11 mouse cellular contexts compared by ENCODE assay signal in the genomic region with DNA sequence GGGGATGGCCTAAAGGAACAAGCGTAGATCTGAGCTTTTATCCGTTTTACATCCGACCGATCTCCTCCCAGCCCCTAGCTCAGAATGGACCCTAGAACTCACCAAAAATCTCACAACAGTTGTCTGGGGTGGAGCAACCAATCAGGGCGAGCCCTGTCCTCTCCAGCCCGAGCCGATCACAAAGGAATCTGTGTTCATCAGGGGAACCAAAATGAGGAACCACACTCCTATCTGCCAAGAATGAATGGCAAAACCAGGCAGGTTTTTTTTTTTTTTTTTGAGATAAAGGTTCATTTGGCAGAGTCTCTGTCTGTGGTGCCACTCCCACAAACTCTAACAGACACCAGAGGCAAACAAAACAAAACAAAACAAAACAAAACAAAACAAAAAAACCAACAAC. TPM values are rescaled to one million over a fixed set of nuclear protein-coding genes. Genes with fewer than 3 reads are reported as not detected.
A peak's percentile ranks its signal among the peaks of the same experiment; 100 is the strongest.
DNase-seq lines count a peak whose midpoint lies in the region; ATAC-seq lines count a peak whose summit lies in the region.
"Had no signal": no experiment of that assay in that cellular context is flagged by ENCODE, and none has a peak within 500 bp of the region (broad histone marks: within the 10 kb centered on the region; RNA-seq: fewer than 3 reads in every experiment).

No protein-coding gene starts in this region.

- peaks cover 51% of the 10 kb centered on the region for H3K4me1 ChIP-seq in liver, embryonic 13.5 days (replicated peaks)
- H3K4me1 ChIP-seq in liver, embryonic 11.5 days (replicated peaks; ENCODE audit: control insufficient read depth, insufficient read depth, low read length) = peaks cover 23% of the 10 kb centered on the region
- peaks cover 42% of the 10 kb centered on the region for H3K4me1 ChIP-seq in hindbrain, embryonic 16.5 days (ENCODE audit: control insufficient read depth, insufficient read depth, low read depth, low read length)
- H3K4me1 ChIP-seq in neural tube, embryonic 14.5 days (ENCODE audit: control insufficient read depth, insufficient read depth, low read length) = peaks cover 32% of the 10 kb centered on the region

- no peaks in the 10 kb centered on the region for H3K9me3 ChIP-seq in liver, embryonic 13.5 days (replicated peaks)
- H3K9me3 ChIP-seq in liver, embryonic 11.5 days (ENCODE audit: control insufficient read depth, low read length) = no peaks in the 10 kb centered on the region
- H3K9me3 ChIP-seq in hindbrain, embryonic 16.5 days (ENCODE audit: control insufficient read depth, low read length) = no peaks in the 10 kb centered on the region
- H3K9me3 ChIP-seq in neural tube, embryonic 14.5 days (ENCODE audit: control insufficient read depth, low read length) = no peaks in the 10 kb centered on the region

- no peak for DNase-seq in liver, embryonic 13.5 days
- no peak for DNase-seq in liver, embryonic 11.5 days (ENCODE audit: low spot score)
- DNase-seq in cerebellum, postnatal 10 days = no peak
- DNase-seq in adrenal gland, postnatal 10 days = no peak
- DNase-seq: cerebellum, postnatal 25 days; lung, adult 18-20 months had no signal

- H3K36me3 ChIP-seq in liver, embryonic 13.5 days = no peaks in the 10 kb centered on the region
- no peaks in the 10 kb centered on the region for H3K36me3 ChIP-seq in liver, embryonic 11.5 days (ENCODE audit: control insufficient read depth, insufficient read depth, low read length)
- H3K36me3 ChIP-seq in hindbrain, embryonic 16.5 days (ENCODE audit: control insufficient read depth, insufficient read depth, low read length) = no peaks in the 10 kb centered on the region
- H3K36me3 ChIP-seq in neural tube, embryonic 14.5 days (ENCODE audit: control insufficient read depth, insufficient read depth, low read length) = no peaks in the 10 kb centered on the region

- WGBS in liver, embryonic 13.5 days (ENCODE audit: insufficient replicate concordance) = 36% methylated on average over 7 of the region's 7 CpGs
- WGBS in liver, embryonic 11.5 days = 52% methylated on average over 7 of the region's 7 CpGs
- WGBS in hindbrain, embryonic 16.5 days = 45% methylated on average over 7 of the region's 7 CpGs
- WGBS in neural tube, embryonic 14.5 days = 47% methylated on average over 7 of the region's 7 CpGs

- no peak overlapping the region for H3K9ac ChIP-seq in liver, embryonic 13.5 days
- no peak overlapping the region for H3K9ac ChIP-seq in liver, embryonic 11.5 days (ENCODE audit: low read depth, low read length)
- H3K9ac ChIP-seq in hindbrain, embryonic 16.5 days (ENCODE audit: low read depth, low read length) = no peak overlapping the region
- H3K9ac ChIP-seq in neural tube, embryonic 14.5 days (replicated peaks; ENCODE audit: low read depth, low read length) = no peak overlapping the region

- no peaks in the 10 kb centered on the region for H3K27me3 ChIP-seq in liver, embryonic 13.5 days
- no peaks in the 10 kb centered on the region for H3K27me3 ChIP-seq in liver, embryonic 11.5 days (replicated peaks; ENCODE audit: control insufficient read depth, insufficient read depth, low read length)
- no peaks in the 10 kb centered on the region for H3K27me3 ChIP-seq in hindbrain, embryonic 16.5 days (replicated peaks; ENCODE audit: control insufficient read depth, insufficient read depth, low read length)
- no peaks in the 10 kb centered on the region for H3K27me3 ChIP-seq in neural tube, embryonic 14.5 days (ENCODE audit: control insufficient read depth, insufficient read depth, low read length)

- peak overlapping the region; percentile 20; the same call in 1 of the 2 replicates for H3K4me2 ChIP-seq in liver, embryonic 13.5 days
- no peak overlapping the region for H3K4me2 ChIP-seq in liver, embryonic 11.5 days
- peak overlapping the region; percentile 27 for H3K4me2 ChIP-seq in hindbrain, embryonic 16.5 days (ENCODE audit: low read length)
- H3K4me2 ChIP-seq in neural tube, embryonic 14.5 days (ENCODE audit: low read depth, low read length) = peak overlapping the region; percentile 21; the same call in 1 of the 2 replicates

- no peak overlapping the region for H3K4me3 ChIP-seq in liver, embryonic 13.5 days (replicated peaks)
- H3K4me3 ChIP-seq in liver, embryonic 11.5 days (ENCODE audit: low read depth, low read length) = no peak overlapping the region
- no peak overlapping the region for H3K4me3 ChIP-seq in hindbrain, embryonic 16.5 days (ENCODE audit: low read length)
- H3K4me3 ChIP-seq in neural tube, embryonic 14.5 days (ENCODE audit: low read depth, low read length) = no peak overlapping the region

- ATAC-seq in liver, embryonic 13.5 days (ENCODE audit: low read depth) = no peak
- ATAC-seq in liver, embryonic 11.5 days (replicated peaks; ENCODE audit: low FRiP score) = no peak
- ATAC-seq in common myeloid progenitor, adult 5-6 weeks (replicated peaks; ENCODE audit: low read depth, poor library complexity, severe bottlenecking) = peak; percentile 30
- no peak for ATAC-seq in hindbrain, embryonic 16.5 days
- ATAC-seq in neural tube, embryonic 14.5 days (ENCODE audit: low read depth) = no peak

- H3K27ac ChIP-seq in liver, embryonic 13.5 days = no peak overlapping the region
- H3K27ac ChIP-seq in liver, embryonic 11.5 days (ENCODE audit: low read depth, low read length) = no peak overlapping the region
- no peak overlapping the region for H3K27ac ChIP-seq in hindbrain, embryonic 16.5 days (ENCODE audit: low read depth, low read length)
- no peak overlapping the region for H3K27ac ChIP-seq in neural tube, embryonic 14.5 days (ENCODE audit: low read depth, low read length)

RNA-seq across cellular contexts. Expression of a gene that starts 2.1 kb away (rescaled TPM):
- polyA plus RNA-seq in liver, embryonic 13.5 days (2015; fragmentation: Nextera tagmentation; extraction: Ambion mirVana) = 0.42 and 0.50 TPM in 2 replicates
- polyA plus RNA-seq in liver, embryonic 11.5 days (2014; fragmentation: Nextera tagmentation; extraction: Ambion mirVana) = 1.1 and 1.6 TPM in 2 replicates
- 3.7 and 18.4 TPM in 2 replicates for total RNA-seq in common myeloid progenitor, adult 5-6 weeks (2017)
- 4.6 and 4.7 TPM in 2 replicates for polyA plus RNA-seq in hindbrain, embryonic 16.5 days (2015; fragmentation: Nextera tagmentation; extraction: Ambion mirVana)
- polyA plus RNA-seq in neural tube, embryonic 14.5 days (2014; fragmentation: Nextera tagmentation; extraction: Ambion mirVana) = 3.0 and 4.1 TPM in 2 replicates
- total RNA-seq in adrenal gland, postnatal 10 days (2021) = 1 to 10 TPM; 5.2 to 6.9 TPM

RNA-seq across cellular contexts. Expression of a gene that starts 47.0 kb away (rescaled TPM):
- polyA plus RNA-seq in liver, embryonic 13.5 days (2015; fragmentation: Nextera tagmentation; extraction: Ambion mirVana) = not detected in 2 replicates
- polyA plus RNA-seq in liver, embryonic 11.5 days (2014; fragmentation: Nextera tagmentation; extraction: Ambion mirVana) = not detected in 2 replicates
- total RNA-seq in common myeloid progenitor, adult 5-6 weeks (2017) = 0.96 TPM in 1 of 2 replicates, not detected in the other
- polyA plus RNA-seq in hindbrain, embryonic 16.5 days (2015; fragmentation: Nextera tagmentation; extraction: Ambion mirVana) = 0.99 and 1.3 TPM in 2 replicates
- 0.32 and 0.92 TPM in 2 replicates for polyA plus RNA-seq in neural tube, embryonic 14.5 days (2014; fragmentation: Nextera tagmentation; extraction: Ambion mirVana)
- not detected for total RNA-seq in adrenal gland, postnatal 10 days (2021)
- polyA plus RNA-seq: activated CD4-positive, CD25-positive, alpha-beta regulatory T cell, adult 4 months; thymus, postnatal 0 days had no signal

RNA-seq across cellular contexts. Expression of a gene that starts 56.9 kb away (rescaled TPM):
- polyA plus RNA-seq in liver, embryonic 13.5 days (2015; fragmentation: Nextera tagmentation; extraction: Ambion mirVana) = not detected in 2 replicates
- polyA plus RNA-seq in liver, embryonic 11.5 days (2014; fragmentation: Nextera tagmentation; extraction: Ambion mirVana) = 0.15 TPM in 1 of 2 replicates, not detected in the other
- not detected in 2 replicates for total RNA-seq in common myeloid progenitor, adult 5-6 weeks (2017)
- 1.9 and 3.0 TPM in 2 replicates for polyA plus RNA-seq in hindbrain, embryonic 16.5 days (2015; fragmentation: Nextera tagmentation; extraction: Ambion mirVana)
- 1.4 and 2.4 TPM in 2 replicates for polyA plus RNA-seq in neural tube, embryonic 14.5 days (2014; fragmentation: Nextera tagmentation; extraction: Ambion mirVana)
- total RNA-seq in adrenal gland, postnatal 10 days (2021) = under 1 TPM in 1 of 2 experiments, not detected in 1; 0.27 TPM
- polyA plus RNA-seq: activated CD4-positive, CD25-positive, alpha-beta regulatory T cell, adult 4 months had no signal
